Mouse (Mus musculus): Measurements from ENCODE around the gene Cacna1d.

Gene Cacna1d

GRCm38 (mm10) chr14:30270350-30270749, 220.9 kb downstream of the Cacna1d start:
- no peak for DNase-seq (ENCODE audit: low spot score)

GRCm38 (mm10) chr14:30265728-30266127, 225.5 kb downstream of the Cacna1d start:
- no peak for DNase-seq (ENCODE audit: low spot score)

- no peak for DNase-seq (ENCODE audit: low spot score)
These were observed 229.5 kb downstream of the Cacna1d start for GRCm38 (mm10) chr14:30261561-30262251.

- no peak for DNase-seq (ENCODE audit: low spot score)
These were observed 233.6 kb downstream of the Cacna1d start for GRCm38 (mm10) chr14:30257626-30258025.

GRCm38 (mm10) chr14:30256486-30256885, 234.8 kb downstream of the Cacna1d start:
- no peak for DNase-seq (ENCODE audit: low spot score)

- no peak for DNase-seq (ENCODE audit: low spot score)
These were observed 235.4 kb downstream of the Cacna1d start for GRCm38 (mm10) chr14:30255701-30256400.

- no peak for DNase-seq (ENCODE audit: low spot score)
These were observed 236.5 kb downstream of the Cacna1d start for GRCm38 (mm10) chr14:30254776-30255175.

- no peak for DNase-seq (ENCODE audit: low spot score)
These were observed 238.4 kb downstream of the Cacna1d start for GRCm38 (mm10) chr14:30252824-30253223.

GRCm38 (mm10) chr14:30251351-30251750, 239.9 kb downstream of the Cacna1d start:
- DNase-seq (ENCODE audit: low spot score) = no peak

GRCm38 (mm10) chr14:30249591-30249990, 241.7 kb downstream of the Cacna1d start:
- DNase-seq (ENCODE audit: low spot score) = no peak

- DNase-seq (ENCODE audit: low spot score) = no peak
These were observed 242.4 kb downstream of the Cacna1d start for GRCm38 (mm10) chr14:30248811-30249210.

GRCm38 (mm10) chr14:30248121-30248520, 243.1 kb downstream of the Cacna1d start:
- no peak for DNase-seq (ENCODE audit: low spot score)

- DNase-seq (ENCODE audit: low spot score) = no peak
These were observed 243.6 kb downstream of the Cacna1d start for GRCm38 (mm10) chr14:30247606-30248005.

- no peak for DNase-seq (ENCODE audit: low spot score)
These were observed 246.5 kb downstream of the Cacna1d start for GRCm38 (mm10) chr14:30244776-30245175.

GRCm38 (mm10) chr14:30242818-30243205, 248.4 kb downstream of the Cacna1d start:
- no peak for DNase-seq (ENCODE audit: low spot score)

GRCm38 (mm10) chr14:30242166-30242817, 249.0 kb downstream of the Cacna1d start:
- DNase-seq (ENCODE audit: low spot score) = no peak

- DNase-seq (ENCODE audit: low spot score) = no peak
These were observed 250.2 kb downstream of the Cacna1d start for GRCm38 (mm10) chr14:30240916-30241515.

GRCm38 (mm10) chr14:30238807-30239206, 252.4 kb downstream of the Cacna1d start:
- DNase-seq (ENCODE audit: low spot score) = no peak

- DNase-seq (ENCODE audit: low spot score) = no peak
These were observed 266.1 kb downstream of the Cacna1d start for GRCm38 (mm10) chr14:30225161-30225560.

- no peak for DNase-seq (ENCODE audit: low spot score)
These were observed 269.2 kb downstream of the Cacna1d start for GRCm38 (mm10) chr14:30222101-30222500.

- DNase-seq (ENCODE audit: low spot score) = no peak
These were observed 271.4 kb downstream of the Cacna1d start for GRCm38 (mm10) chr14:30219851-30220250.

- DNase-seq (ENCODE audit: low spot score) = no peak
These were observed 273.1 kb downstream of the Cacna1d start for GRCm38 (mm10) chr14:30218114-30218513.

- DNase-seq (ENCODE audit: low spot score) = no peak
These were observed 274.1 kb downstream of the Cacna1d start for GRCm38 (mm10) chr14:30217124-30217523.

Measured in ovary, postnatal 10 days (tissue).